Mouse (Mus musculus) intestine, embryonic 14.5 days (tissue): ENCODE results near the gene Rell1. TPM values are rescaled to one million over a fixed set of nuclear protein-coding genes. Genes with fewer than 3 reads are reported as not detected.
A peak's percentile ranks its signal among the peaks of the same experiment; 100 is the strongest.

Source experiments
- ATAC-seq: fragments of 200-750 bp; cut with Nextera tagmentation; replicated peaks from 2 replicates; pipeline ENCODE4 v1.8.0; 2017; ENCODE audit warnings: low read depth, moderate number of reproducible peaks, moderate TSS enrichment, moderate library complexity; ENCODE audit not compliant: low FRiP score, low TSS enrichment
- DNase-seq: peaks from one replicate; pipeline ENCODE4 v3.0.0-alpha.2; 2018; ENCODE audit warnings: low spot score
- H3K27ac ChIP-seq: fragments of 300-500 bp; sonication (generic); 2 replicates; pipeline ENCODE4 v1.5.1; 2014; ENCODE audit warnings: low read depth, mild to moderate bottlenecking, control low read depth
- H3K27me3 ChIP-seq: fragments of 300-500 bp; sonication (generic); replicated peaks from 2 replicates; pipeline ENCODE4 v1.6.1; 2014; ENCODE audit warnings: low read length, control low read depth; ENCODE audit not compliant: control insufficient read depth, insufficient read depth
- H3K36me3 ChIP-seq: fragments of 300-500 bp; sonication (generic); 2 replicates; pipeline ENCODE4 v1.6.1; 2014; ENCODE audit warnings: low read length, control low read depth; ENCODE audit not compliant: control insufficient read depth, insufficient read depth
- H3K4me1 ChIP-seq: fragments of 300-500 bp; sonication (generic); replicated peaks from 2 replicates; pipeline ENCODE4 v1.6.1; 2014; ENCODE audit warnings: low read length, control low read depth, mixed read lengths; ENCODE audit not compliant: control insufficient read depth, insufficient read depth
- H3K4me2 ChIP-seq: fragments of 300-500 bp; sonication (generic); 2 replicates; pipeline ENCODE4 v1.6.1; 2014; ENCODE audit warnings: low read length
- H3K4me3 ChIP-seq: fragments of 300-500 bp; sonication (generic); 2 replicates; pipeline ENCODE4 v1.5.1; 2014; ENCODE audit warnings: low read depth, low read length, control low read depth, mixed read lengths
- H3K9ac ChIP-seq: fragments of 300-500 bp; sonication (generic); 2 replicates; pipeline ENCODE4 v1.6.1; 2014; ENCODE audit warnings: mild to moderate bottlenecking, low read length
- H3K9me3 ChIP-seq: fragments of 300-500 bp; sonication (generic); 2 replicates; pipeline ENCODE4 v1.6.1; 2016; ENCODE audit warnings: low read length, control low read depth; ENCODE audit not compliant: control insufficient read depth
- whole genome bisulfite sequencing: fragments of 180-500 bp; shearing (Covaris S2); extraction: QIAGEN DNeasy Blood & Tissue Kit; methylation state at CpG from one replicate; pipeline ENCODE4 v1.1.7; 2014; 5-methylcytosine and 5-hydroxymethylcytosine counted together
- polyA plus RNA-seq: library from polyadenylated mRNA; unstranded; fragments of >200 nt; fragmentation: Nextera tagmentation; extraction: Ambion mirVana; gene quantifications from 2 replicates; pipeline ENCODE4 v1.2.1, GENCODE M21; 2014

The Rell1 gene
- polyA plus RNA-seq, 1 experiment from 2014 or later = 10.5 TPM

DNA sequence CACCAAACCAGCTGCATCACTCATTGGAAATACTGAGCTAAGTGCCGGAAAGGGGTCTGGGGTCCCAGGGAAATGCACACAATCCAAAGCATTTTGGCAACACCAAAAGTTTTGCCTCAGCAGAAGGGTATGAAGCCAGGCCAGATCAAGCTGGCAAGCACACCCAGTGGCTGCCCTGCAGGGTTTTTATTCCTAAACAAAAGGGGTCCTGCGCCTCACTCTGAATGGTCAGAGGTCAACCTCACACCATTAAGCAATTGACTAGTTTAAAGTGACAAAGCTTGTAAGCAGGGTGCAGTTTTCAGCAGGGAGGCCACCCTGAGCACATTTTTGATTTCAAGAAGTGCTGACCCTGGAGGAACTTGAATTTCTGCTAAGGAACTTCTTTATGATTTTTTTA, 2.3 kb upstream of the Rell1 start:
- Histone ChIP-seq H3K27me3 (no peaks in the 10 kb centered on the region), H3K9me3 (no peaks in the 10 kb centered on the region), H3K4me1 (peaks cover 27% of the 10 kb centered on the region), H3K36me3 (no peaks in the 10 kb centered on the region), H3K27ac (no peak overlapping the region), H3K4me2 (no peak overlapping the region), H3K4me3 (no peak overlapping the region), H3K9ac (no peak overlapping the region)
- WGBS = 77% methylated on average over 2 of the region's 2 CpGs
- no peak for ATAC-seq
- no peak for DNase-seq

DNA sequence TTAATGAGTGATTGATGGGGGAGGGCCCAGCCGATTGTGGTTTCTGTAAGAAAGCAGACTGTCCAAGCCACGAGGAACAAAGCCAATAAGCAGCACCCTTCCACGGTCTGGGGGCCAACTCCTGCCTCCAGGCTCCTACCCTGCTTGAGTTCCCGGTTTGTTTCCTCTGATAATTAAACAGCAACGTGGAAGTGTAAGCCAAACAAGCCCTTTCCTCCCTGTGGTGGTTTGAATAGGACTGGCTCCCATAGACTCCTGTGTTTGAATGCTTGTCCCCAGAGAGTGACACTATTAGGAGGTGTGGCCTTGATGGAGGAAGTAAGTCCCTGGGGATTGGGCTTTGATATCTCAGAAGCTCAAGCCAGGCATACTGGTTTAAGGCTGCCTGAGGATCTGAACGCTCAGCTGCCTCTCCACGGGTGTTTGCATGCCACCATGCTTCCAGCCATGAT, 1.6 kb upstream of the Rell1 start:
- WGBS = 21% methylated on average over 7 of the region's 7 CpGs
- H3K36me3 ChIP-seq = no peaks in the 10 kb centered on the region
- no peaks in the 10 kb centered on the region for H3K9me3 ChIP-seq
- H3K4me2 ChIP-seq = no peak overlapping the region
- peaks cover 29% of the 10 kb centered on the region for H3K4me1 ChIP-seq
- H3K9ac ChIP-seq = no peak overlapping the region
- no peak overlapping the region for H3K27ac ChIP-seq
- ATAC-seq (no peak), DNase-seq (no peak)
- no peak overlapping the region for H3K4me3 ChIP-seq
- H3K27me3 ChIP-seq = no peaks in the 10 kb centered on the region

DNA sequence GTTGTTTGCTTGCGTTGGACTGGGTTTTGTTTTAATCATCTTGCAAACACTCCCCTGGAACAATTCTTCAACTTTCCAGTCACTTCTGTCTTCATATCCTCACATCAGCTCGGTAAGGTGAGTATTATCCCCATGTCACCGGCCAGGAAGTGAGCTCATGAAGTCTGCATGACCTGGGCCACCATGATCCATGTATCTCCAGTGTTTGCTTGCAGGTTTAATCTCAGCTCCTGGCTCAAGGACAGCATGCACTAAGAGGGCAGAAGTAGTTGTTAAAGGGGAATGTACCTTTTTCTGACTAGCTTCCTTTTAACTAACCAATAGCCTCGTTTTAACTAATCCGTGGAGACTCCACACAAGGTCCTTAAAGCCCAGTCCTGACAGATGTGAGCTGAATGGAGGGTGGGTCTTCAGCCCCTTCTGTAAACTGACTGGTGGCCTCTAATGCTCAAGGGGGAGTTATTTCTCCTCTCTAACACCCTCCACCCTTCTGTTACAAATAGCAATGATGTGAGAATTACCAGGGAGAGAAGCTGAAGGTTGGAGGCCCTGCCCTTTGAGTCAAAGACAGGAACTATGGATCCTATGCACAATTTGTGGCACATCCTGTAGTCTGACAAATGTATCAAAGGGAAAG, 897 bp upstream of the Rell1 start:
- Histone ChIP-seq H3K27me3 (no peaks in the 10 kb centered on the region), H3K36me3 (no peaks in the 10 kb centered on the region), H3K9ac (no peak overlapping the region), H3K4me3 (peak overlapping the region; percentile 54), H3K27ac (peak overlapping the region; percentile 62; the same call in 1 of the 2 replicates), H3K4me2 (peak overlapping the region; percentile 74), H3K9me3 (no peaks in the 10 kb centered on the region), H3K4me1 (peaks cover 25% of the 10 kb centered on the region)
- ATAC-seq (no peak), DNase-seq (peak; percentile 60)
- 26% methylated on average over 5 of the region's 5 CpGs for WGBS

DNA sequence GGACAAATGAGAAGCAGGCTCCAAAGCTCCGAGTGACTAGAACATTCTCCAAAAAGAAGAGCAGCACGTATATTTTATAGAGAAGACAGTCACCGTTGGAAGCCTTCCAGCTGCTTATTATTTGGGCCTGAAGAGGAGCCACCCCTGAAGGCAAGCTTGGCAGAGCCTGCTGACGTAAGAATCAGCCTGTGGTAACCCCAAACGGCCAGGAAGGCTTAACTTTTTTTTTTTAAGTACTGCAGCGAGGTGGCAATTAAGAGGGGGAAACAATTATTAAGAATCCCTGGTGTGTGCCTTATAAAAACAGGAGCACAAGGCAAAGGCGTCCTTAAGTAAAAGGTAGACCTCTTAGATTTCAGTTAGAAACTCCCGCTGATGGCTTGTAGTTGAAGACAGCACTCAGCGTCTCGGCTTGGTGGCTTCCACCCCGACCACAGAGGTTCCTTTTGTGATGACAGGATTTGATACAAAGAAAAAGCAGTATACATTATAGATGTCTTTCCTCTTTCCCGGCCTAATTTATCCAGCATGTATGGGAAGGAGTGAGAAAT, 1.0 kb downstream of the Rell1 start:
- no peaks in the 10 kb centered on the region for H3K36me3 ChIP-seq
- no peaks in the 10 kb centered on the region for H3K9me3 ChIP-seq
- H3K27ac ChIP-seq = peak overlapping the region; percentile 62; the same call in 1 of the 2 replicates
- DNase-seq (no peak), ATAC-seq (no peak)
- H3K9ac ChIP-seq = peak overlapping the region; percentile 58
- 4% methylated on average over 12 of the region's 12 CpGs for WGBS
- peak overlapping the region; percentile 54 for H3K4me3 ChIP-seq
- H3K4me1 ChIP-seq = peaks cover 18% of the 10 kb centered on the region
- peak overlapping the region; percentile 74 for H3K4me2 ChIP-seq
- H3K27me3 ChIP-seq = no peaks in the 10 kb centered on the region

DNA sequence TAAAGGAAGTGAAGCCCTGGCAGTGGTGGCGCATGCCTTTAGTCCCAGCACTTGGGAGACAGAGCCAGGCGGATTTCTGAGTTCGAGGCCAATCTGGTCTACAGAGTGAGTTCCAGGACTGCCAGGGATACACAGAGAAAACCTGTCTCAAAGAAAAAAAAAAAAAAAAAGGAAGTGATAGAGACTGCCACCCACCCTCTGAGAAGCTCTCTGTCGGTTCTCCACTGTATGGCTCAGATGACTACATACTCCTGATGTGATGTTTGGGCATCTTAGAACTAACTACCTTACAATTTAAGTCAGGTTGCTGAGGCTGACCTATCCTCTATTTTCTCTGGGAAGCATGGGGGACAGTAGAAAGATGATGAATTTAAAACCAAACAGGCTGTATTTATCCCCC, 2.3 kb downstream of the Rell1 start:
- Histone ChIP-seq H3K36me3 (no peaks in the 10 kb centered on the region), H3K27me3 (no peaks in the 10 kb centered on the region), H3K4me1 (peaks cover 18% of the 10 kb centered on the region), H3K9ac (no peak overlapping the region), H3K27ac (no peak overlapping the region), H3K4me3 (no peak overlapping the region), H3K9me3 (no peaks in the 10 kb centered on the region), H3K4me2 (no peak overlapping the region)
- no peak for DNase-seq
- 83% methylated on average over 4 of the region's 4 CpGs for WGBS
- ATAC-seq = no peak

DNA sequence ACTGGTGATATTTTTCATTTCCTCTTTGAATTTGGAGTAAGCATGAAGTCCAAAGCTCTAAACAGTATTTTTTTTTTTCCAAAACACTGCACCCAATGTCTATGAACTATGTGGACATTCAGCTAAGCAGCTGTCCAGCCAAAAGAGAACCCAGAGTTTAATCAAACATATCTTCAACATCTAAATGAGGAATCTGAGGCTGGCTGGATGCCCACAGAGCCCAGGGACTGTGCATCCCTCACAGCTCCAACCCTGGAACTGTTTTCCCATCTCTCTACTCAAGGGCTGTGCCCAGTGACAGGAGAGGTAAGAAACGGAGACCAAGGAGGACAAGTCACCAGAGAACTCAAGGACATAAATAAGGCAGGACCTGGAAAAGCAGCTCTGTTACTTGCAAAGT, 2.8 kb downstream of the Rell1 start:
- no peak overlapping the region for H3K27ac ChIP-seq
- WGBS = 66% methylated on average over 1 of the region's 1 CpGs
- H3K4me2 ChIP-seq = no peak overlapping the region
- ATAC-seq (no peak), DNase-seq (no peak)
- H3K9ac ChIP-seq = no peak overlapping the region
- H3K9me3 ChIP-seq = no peaks in the 10 kb centered on the region
- H3K4me3 ChIP-seq = no peak overlapping the region
- no peaks in the 10 kb centered on the region for H3K36me3 ChIP-seq
- no peaks in the 10 kb centered on the region for H3K27me3 ChIP-seq
- peaks cover 18% of the 10 kb centered on the region for H3K4me1 ChIP-seq

DNA sequence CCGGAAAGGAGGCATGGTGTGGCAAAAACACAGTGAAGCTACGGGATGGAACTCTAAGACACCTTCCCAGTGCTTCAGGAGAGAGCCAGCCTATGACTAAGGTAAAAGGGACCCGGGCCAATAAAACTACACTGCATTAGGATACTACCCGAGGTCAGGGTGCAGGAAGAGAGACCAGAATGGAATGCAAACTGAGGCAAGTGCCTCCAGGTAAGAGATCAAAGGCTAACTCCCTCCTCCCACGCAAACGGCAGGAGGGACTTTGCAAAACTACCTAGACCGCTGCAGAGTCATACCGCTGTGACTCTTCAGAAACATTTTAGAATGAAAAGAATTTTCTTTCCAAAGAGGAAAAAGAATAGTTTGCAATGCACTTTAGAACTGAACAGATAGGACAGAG, 4.1 kb downstream of the Rell1 start:
- Histone ChIP-seq H3K27ac (no peak overlapping the region), H3K9me3 (no peaks in the 10 kb centered on the region), H3K4me2 (no peak overlapping the region), H3K4me1 (peaks cover 18% of the 10 kb centered on the region), H3K36me3 (peaks cover 6% of the 10 kb centered on the region; the same call in 1 of the 2 replicates), H3K4me3 (no peak overlapping the region), H3K9ac (no peak overlapping the region), H3K27me3 (no peaks in the 10 kb centered on the region)
- DNase-seq = no peak
- ATAC-seq = no peak
- WGBS = 56% methylated on average over 8 of the region's 8 CpGs

DNA sequence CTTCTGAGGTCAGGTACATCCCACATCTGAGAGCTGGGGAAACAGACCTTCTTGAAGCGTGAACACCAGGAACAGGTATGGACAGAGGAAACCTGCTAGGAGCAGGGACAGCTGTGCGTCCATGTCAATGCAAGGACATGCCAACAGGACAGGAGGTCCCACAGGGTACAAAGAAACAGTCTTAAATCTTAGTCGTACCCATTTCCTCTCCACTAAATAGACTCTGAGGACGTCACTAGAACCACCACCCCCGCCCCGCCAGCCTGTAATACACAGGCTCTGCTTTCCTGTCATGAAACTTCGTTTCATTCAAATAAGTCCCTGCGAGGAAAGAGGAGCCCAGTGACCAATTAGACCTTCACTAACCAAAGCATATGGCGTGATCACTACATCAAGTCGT, 7.0 kb downstream of the Rell1 start:
- Histone ChIP-seq H3K4me1 (peaks cover 6% of the 10 kb centered on the region; the same call in 1 of the 2 replicates), H3K36me3 (peaks cover 6% of the 10 kb centered on the region; the same call in 1 of the 2 replicates), H3K27me3 (no peaks in the 10 kb centered on the region), H3K27ac (no peak overlapping the region), H3K4me2 (no peak overlapping the region), H3K9me3 (no peaks in the 10 kb centered on the region), H3K4me3 (no peak overlapping the region), H3K9ac (no peak overlapping the region)
- WGBS = 87% methylated on average over 10 of the region's 10 CpGs
- ATAC-seq = no peak
- DNase-seq = no peak

DNA sequence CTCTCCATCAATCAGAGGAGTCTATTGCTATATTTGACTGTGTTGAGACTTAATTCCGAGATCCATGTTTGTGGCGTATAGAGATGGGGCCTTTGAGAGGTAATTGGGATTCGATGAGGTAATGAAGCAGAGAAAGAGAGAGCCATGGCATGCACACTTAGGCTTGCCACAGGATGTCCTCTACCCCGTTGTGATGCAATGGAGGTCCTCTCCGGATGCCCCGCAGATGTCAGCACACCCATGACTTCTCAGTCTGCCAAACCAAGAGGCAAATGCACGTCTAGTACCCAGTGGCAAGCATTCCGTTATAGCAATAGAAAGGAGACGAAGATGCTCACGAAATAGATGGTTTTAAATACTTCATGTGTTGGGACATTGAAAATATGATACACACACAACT, 8.1 kb downstream of the Rell1 start:
- Histone ChIP-seq H3K4me2 (no peak overlapping the region), H3K9ac (no peak overlapping the region), H3K27me3 (no peaks in the 10 kb centered on the region), H3K36me3 (peaks cover 6% of the 10 kb centered on the region; the same call in 1 of the 2 replicates), H3K4me3 (no peak overlapping the region), H3K9me3 (no peaks in the 10 kb centered on the region), H3K27ac (no peak overlapping the region), H3K4me1 (no peaks in the 10 kb centered on the region)
- ATAC-seq (no peak), DNase-seq (no peak)
- WGBS = 94% methylated on average over 10 of the region's 10 CpGs
